Mouse (Mus musculus) embryonic fibroblast, embryonic 13.5 days (primary cell): ENCODE measurements around the gene Negr1. TPM values are rescaled to one million over a fixed set of nuclear protein-coding genes. Genes with fewer than 3 reads are reported as not detected.

Source experiments
- H3K27ac ChIP-seq: 2 replicates; pipeline ENCODE4 v1.5.1; 2012; ENCODE audit warnings: low read length, control low read depth, inconsistent platforms; ENCODE audit not compliant: insufficient read depth
- H3K4me1 ChIP-seq: 2 replicates; pipeline ENCODE4 v1.6.1; 2011; ENCODE audit warnings: low read length; ENCODE audit not compliant: control insufficient read depth, insufficient read depth
- H3K4me3 ChIP-seq: 2 replicates; pipeline ENCODE4 v1.5.1; 2011; ENCODE audit warnings: mild to moderate bottlenecking, control low read depth, low read length; ENCODE audit not compliant: insufficient read depth
- CTCF ChIP-seq: IDR thresholded peaks from 2 replicates; pipeline ENCODE4 v1.5.1; 2011; ENCODE audit warnings: mild to moderate bottlenecking, control low read depth, low read length, moderate library complexity, borderline replicate concordance; ENCODE audit not compliant: insufficient read depth
- POLR2A ChIP-seq: IDR thresholded peaks from 2 replicates; pipeline ENCODE4 v1.6.1; 2011; ENCODE audit warnings: low read depth, mild to moderate bottlenecking, control low read depth, low read length, moderate library complexity
- polyA plus RNA-seq: library from polyadenylated mRNA; stranded (reverse); fragments of >200 nt; gene quantifications from 2 replicates; pipeline ENCODE4 v1.2.4, GENCODE M21; 2011; ENCODE audit warnings: low read depth; ENCODE audit not compliant: missing spikeins, insufficient read length

Gene Negr1
- polyA plus RNA-seq, 1 experiment = 2.2 TPM

DNA sequence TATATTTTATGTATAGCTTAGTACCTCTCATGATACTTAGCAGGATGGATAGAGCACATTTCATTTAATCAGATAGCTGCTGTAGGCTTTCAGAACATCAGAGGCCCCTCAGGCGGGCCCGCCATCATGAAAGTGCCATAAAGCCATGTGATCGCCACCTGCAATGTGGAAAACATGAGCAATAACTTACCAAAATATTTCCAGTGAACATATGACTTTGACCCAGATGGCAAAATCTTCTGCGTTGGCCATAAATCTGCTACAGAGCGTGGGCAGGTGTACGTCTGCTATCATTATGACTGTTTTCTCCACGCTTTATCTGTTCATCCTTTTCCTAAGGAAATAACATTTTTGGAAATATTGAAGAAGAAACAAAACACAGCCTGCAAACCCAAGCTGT, 397.0 kb downstream of the Negr1 start:
- no peaks in the 10 kb centered on the region for H3K4me1 ChIP-seq
- H3K4me3 ChIP-seq = no peak overlapping the region
- no peak for TF ChIP-seq POLR2A
- no peak for TF ChIP-seq CTCF
- H3K27ac ChIP-seq = no peak overlapping the region

DNA sequence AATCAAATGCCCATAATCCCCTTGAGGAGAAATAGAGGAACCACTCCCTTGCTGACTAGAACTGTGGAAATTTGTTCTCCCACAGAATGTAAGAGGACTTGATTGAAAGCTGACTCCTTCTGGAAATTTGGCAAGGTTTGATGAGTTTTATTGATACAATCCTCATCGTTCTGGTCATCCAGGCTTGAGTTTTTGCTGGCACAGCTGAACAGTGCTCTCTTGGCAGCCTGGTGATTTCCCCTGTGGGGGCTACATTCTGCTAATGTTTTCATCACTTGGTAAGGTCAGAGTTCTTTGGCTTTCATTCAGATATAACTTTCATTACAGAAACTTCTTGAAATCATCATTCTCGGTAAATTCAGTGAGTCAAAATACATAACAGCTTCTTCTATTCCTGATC, 407.2 kb downstream of the Negr1 start:
- TF ChIP-seq POLR2A = no peak
- TF ChIP-seq CTCF = no peak
- no peak overlapping the region for H3K27ac ChIP-seq
- H3K4me3 ChIP-seq = no peak overlapping the region
- H3K4me1 ChIP-seq = no peaks in the 10 kb centered on the region

DNA sequence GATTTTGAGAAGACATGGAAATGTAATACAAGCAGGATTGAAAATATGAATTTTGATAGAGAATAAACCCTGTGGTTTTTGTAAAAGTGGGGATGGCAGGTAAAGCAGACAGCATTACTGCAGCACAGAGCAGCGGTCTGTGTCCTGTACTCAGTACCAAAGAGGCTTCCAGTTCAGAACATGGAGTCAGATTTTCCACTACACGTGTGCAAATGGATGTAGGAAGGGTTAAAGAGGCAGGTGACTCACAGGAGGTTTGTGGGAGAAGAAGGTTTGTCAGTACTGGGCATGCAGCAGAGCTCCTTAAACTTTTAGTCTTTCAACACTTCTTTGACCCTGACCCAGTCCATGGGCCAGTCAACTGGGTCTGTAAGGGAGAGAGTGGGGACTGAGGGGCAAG, 409.5 kb downstream of the Negr1 start:
- no peak overlapping the region for H3K27ac ChIP-seq
- H3K4me1 ChIP-seq = no peaks in the 10 kb centered on the region
- TF ChIP-seq POLR2A (no peak), CTCF (no peak)
- H3K4me3 ChIP-seq = no peak overlapping the region

- no peak overlapping the region for H3K4me3 ChIP-seq
- H3K27ac ChIP-seq = no peak overlapping the region
- no peaks in the 10 kb centered on the region for H3K4me1 ChIP-seq
- TF ChIP-seq CTCF = no peak
- no peak for TF ChIP-seq POLR2A
Measured at GRCm38 (mm10) chr3:156976816-156977215, 415.2 kb downstream of the Negr1 start.

DNA sequence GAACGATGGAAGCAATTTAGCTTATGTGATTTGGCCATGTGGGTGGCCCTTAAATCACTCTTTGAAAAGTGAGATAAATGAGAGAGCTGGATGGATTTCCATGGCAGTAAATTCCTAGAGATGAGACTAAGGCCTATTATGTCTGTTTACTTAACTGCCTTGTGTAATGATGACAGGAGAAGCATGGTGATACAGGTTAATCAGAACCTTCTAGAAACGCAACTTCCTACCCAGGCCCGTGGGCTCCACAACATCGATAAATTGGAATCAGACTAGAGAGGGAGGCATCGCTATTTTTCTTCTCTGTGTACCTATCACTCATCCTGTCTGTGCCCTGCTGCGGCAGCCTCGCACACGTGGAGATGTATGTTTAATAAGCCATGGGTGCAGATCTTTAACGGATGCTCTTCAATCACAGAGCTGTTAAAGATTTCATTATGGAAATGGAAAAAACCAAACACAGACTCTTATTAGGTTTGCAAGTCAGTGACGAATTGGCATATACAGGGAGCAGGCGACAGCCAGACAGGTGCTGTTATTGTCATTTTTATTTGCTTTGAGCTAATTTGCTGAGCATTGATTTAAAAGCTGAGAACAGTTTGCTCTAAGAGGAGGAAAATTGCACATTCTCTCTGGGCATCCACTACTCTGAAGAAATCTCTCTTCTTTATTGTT, 418.6 kb downstream of the Negr1 start:
- Histone ChIP-seq H3K4me3 (no peak overlapping the region), H3K27ac (no peak overlapping the region)
- no peak for TF ChIP-seq CTCF
- no peak for TF ChIP-seq POLR2A

DNA sequence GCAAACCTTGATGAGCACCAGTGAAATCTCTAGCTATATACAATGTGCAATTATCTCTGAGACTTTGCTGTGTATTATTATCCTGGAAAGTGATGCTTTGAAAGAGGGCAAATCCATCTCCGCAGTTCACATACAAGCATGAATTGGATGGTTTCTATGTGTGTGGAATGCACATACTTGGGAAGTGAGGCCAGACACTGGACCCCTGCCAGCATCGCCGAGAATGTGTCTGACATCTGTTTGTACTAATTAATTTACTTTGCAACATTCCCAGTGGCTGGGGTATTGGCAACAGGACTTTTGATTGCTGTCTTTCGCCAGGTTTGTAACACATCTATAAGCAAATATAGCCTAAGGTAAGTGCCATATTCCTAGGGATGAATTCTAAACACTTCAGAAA, 420.5 kb downstream of the Negr1 start:
- Histone ChIP-seq H3K4me3 (no peak overlapping the region), H3K27ac (no peak overlapping the region), H3K4me1 (no peaks in the 10 kb centered on the region)
- TF ChIP-seq CTCF (no peak), POLR2A (no peak)

More for the DNA sequence above, 418.6 kb downstream of the Negr1 start:
- no peaks in the 10 kb centered on the region for H3K4me1 ChIP-seq

GRCm38 (mm10) chr3:156987113-156987512, 425.5 kb downstream of the Negr1 start:
- H3K4me3 ChIP-seq = no peak overlapping the region
- H3K27ac ChIP-seq = no peak overlapping the region
- no peaks in the 10 kb centered on the region for H3K4me1 ChIP-seq
- no peak for TF ChIP-seq CTCF

DNA sequence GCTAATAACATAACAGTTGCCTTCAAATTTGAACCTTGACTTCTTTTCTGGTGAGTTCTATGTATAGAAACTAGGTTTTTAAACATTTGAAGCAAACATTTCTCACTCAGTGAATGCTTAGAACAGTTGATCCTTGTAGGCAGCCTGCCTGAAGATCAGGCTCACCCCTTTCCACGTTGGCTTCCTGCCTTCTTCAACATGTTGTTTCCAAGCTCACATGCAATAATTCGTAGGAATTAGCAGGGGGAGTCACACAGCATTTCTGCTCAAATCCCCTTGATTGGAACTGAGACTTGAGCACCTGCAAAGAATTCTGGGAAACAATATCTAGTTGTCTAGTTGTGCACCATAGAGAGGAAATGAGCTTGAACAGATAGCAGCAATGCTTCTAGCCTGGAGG, 430.6 kb downstream of the Negr1 start:
- peaks cover 4% of the 10 kb centered on the region; the same call in 1 of the 2 replicates for H3K4me1 ChIP-seq
- TF ChIP-seq POLR2A (no peak), CTCF (no peak)
- no peak overlapping the region for H3K4me3 ChIP-seq
- no peak overlapping the region for H3K27ac ChIP-seq

DNA sequence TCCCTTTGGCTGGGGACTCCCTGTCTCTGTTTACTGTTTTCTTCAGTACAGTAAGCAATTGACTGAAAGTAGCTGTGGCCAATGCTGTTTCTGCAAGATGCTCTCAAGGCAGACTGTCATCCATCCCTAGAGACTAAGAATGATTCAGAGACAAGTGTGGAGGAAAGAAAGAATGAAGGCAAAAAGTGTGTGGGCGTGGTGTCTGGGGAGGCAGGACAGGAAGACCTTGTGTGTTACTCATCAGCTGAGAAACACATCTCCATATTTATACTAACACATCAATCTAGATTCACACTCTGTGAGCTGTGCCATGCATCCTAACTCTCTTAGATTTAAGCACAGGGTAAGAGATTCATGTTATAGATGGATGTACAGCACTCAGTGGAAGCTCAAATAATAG, 431.2 kb downstream of the Negr1 start:
- TF ChIP-seq POLR2A = no peak
- TF ChIP-seq CTCF = no peak
- H3K4me1 ChIP-seq = peaks cover 4% of the 10 kb centered on the region; the same call in 1 of the 2 replicates
- H3K27ac ChIP-seq = no peak overlapping the region
- H3K4me3 ChIP-seq = no peak overlapping the region

DNA sequence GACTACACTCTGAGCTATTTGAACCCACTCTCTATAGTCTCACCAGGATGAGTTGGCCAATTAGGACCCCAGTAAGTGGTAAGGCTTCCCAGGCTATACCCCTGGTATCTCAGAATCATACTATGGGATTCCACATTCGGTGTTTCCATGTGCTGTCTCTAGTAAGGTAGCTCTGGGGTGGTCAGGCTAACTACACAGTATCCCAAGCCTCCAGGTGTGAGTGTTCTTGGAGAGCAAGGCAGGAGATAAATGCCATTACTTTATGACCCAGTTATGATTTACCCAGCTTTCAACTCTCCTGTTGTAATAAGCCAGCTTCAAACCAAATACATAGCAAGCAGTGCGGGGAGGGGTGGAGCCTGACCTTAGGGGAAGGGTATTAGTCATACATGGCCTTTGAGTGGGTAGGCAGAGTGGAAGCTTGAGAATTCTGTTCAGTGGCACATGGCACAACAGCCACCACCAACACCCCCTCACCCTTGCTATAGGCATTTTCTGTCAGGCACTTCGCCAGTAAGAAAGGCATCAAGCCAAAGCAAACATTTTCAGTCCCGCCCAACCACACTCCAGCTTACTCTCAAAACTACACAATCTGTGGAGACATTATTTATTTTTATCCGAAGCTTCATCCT, 437.7 kb downstream of the Negr1 start:
- peaks cover 4% of the 10 kb centered on the region; the same call in 1 of the 2 replicates for H3K4me1 ChIP-seq
- no peak overlapping the region for H3K4me3 ChIP-seq
- TF ChIP-seq POLR2A = no peak
- no peak for TF ChIP-seq CTCF
- no peak overlapping the region for H3K27ac ChIP-seq
